Mouse (Mus musculus) ovary, postnatal 36 days (tissue): Measurements from ENCODE around the gene Prpf40b.

Experiments used
- DNase-seq: peaks from one replicate; pipeline ENCODE4 v3.0.0; 2022; ENCODE audit warnings: low spot score, mixed read lengths

The Prpf40b gene

DNA sequence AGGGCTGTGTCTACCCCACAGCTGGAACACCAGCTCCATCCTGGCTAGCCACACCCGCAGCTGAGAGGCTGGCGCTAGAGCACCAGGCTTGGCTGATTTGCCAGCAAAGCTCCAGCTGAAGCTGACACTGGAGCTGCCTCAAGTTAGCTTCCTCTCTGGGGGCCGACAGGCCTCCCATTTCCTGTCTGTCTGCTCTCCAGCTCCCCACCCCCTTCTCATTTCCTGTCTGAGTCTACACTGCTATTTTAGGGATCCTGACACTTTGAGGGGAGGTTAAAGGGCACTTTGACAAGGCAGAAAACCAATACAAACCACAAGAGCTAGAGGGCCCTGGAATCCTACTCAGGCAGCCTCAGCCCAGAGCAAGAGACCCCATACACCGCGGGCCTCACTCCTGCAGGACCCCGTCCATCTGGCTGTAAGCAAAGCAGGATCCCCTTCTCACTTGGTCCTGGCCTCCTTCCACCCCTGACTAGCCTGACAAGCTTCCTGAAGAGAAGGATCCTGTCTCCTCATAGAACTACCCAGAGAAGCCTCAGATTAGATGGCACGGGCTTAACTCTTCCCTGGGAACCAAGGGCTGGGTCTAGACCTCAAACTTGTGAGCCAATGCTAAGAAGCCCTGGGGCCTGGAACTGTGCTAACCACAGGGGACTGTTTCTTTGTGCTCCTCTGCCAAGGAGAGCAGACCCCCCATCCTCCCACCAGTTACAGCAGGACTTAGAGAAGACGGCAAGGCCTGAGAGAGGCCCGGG is 38.2 kb downstream of the Prpf40b start:
- DNase-seq, result peak; percentile 32

DNA sequence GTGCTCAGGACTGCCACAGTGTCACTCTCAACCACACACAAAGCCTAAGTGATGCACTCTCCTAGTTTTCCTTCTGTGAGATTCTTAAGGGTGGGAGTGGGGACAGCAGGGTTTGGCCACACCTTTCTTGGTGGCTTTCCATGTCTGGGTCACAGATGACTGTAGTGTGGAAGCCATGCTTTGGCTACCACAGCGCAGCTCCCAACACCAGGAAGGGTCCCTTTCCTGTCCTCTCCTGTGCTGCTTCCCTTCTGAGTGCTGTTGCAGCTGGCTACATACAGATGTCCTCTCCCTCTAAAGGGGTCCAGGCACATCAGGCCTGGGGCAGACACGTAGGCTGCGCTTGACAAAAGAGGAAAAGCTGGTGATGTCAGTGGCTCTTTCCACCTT is 38.8 kb downstream of the Prpf40b start:
- DNase-seq, result no peak

DNA sequence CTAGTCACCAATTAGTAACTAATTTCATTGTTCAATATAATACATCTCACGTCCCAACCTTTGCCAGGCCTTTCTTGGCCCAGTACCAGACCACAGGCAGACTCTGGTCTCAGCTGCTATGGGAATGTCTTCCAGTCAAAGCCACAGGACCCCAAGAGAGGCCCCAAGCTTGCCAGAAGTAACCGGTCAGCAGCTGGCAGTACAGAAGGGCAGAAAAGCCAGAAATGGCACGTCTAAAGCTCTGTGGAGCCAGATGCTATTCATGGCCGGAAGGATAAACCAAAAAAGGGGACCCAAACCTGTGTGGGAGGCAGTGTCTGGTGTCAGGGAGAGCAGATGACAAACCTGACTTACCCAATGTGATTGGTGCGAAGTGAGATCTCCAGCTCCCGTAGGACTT is 39.6 kb downstream of the Prpf40b start:
- no peak for DNase-seq

DNA sequence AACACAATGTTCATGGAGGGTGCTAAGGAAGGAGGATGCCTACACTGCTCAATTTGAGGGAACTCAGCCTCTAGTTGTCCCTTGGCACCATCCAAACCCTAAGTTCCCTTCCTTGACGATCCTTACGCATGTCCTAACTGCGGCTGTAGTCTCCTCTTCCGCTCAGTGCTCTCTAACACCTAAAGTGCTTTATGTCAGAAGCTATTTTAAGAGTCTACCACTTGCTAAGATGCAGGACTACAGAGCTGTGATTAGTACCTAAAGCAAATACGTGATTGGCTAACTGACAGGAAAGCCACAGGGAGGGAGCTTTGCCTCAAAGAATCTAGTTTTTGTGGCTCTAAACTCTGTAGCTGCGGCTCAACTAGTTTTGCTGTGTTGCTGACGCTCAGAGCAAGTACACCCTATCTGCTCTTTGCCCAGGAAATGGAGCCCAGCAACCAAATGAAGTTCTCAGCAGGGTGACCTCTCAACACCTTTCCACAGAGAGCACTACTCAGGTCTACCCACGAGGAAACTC is 41.0 kb downstream of the Prpf40b start:
- DNase-seq, result no peak

DNA sequence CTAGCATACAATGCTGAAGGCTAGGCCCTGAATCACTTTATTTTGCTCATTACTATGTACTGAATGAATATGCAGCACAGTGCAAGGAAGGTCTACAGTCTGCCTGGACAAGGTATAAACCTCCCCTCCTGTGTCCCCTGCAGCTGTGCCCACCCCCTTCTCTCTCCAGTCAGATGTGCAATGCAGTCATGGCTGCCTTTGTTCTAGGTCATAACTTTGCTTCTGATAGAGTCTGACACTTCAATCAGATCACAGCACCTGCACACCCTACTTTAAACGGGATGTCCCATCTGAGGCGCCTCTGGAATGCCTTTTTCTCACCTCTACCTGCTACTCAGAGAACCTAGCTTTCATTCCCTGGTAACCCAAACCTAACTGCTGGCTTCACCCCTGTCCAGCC is 44.0 kb downstream of the Prpf40b start:
- no peak for DNase-seq

DNA sequence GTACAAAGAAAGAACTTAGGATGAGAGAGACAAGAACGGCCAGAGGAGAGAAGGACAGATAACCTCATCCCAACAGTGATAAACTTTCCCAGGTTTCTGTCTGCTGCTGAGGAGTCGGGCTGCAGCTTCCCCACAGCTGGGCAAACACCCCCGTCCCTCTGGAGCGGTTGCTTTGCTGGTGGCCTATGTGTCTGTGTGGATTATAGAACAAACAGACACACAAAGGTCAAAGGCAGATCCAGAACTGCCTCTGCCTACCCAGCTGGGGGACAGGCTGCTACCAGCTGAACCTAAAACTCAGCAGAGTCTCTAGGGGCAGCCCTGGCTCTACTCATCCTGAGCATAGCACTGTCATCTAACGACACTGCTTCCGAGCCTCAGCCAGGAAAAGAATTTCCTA is 44.8 kb downstream of the Prpf40b start:
- DNase-seq, result no peak

DNA sequence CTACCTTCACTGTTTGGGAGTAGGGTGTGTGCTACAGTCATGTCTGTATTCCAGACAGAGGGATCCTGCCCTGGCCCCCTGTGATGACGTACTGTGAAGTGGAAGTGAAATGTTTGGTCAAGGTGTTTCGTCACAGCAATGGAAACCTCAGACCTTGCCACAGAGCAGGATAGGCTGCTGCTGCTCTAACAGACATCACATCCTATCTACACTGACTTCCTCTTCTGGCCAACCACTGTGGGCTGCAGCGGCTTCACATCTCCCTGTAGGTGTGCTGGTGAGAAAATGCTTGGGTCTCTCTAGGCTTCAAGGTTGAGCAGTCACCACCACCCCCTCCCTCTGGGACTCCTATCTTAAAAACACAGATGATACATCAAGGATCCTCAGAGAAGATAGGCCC is 46.2 kb downstream of the Prpf40b start:
- no peak for DNase-seq

DNA sequence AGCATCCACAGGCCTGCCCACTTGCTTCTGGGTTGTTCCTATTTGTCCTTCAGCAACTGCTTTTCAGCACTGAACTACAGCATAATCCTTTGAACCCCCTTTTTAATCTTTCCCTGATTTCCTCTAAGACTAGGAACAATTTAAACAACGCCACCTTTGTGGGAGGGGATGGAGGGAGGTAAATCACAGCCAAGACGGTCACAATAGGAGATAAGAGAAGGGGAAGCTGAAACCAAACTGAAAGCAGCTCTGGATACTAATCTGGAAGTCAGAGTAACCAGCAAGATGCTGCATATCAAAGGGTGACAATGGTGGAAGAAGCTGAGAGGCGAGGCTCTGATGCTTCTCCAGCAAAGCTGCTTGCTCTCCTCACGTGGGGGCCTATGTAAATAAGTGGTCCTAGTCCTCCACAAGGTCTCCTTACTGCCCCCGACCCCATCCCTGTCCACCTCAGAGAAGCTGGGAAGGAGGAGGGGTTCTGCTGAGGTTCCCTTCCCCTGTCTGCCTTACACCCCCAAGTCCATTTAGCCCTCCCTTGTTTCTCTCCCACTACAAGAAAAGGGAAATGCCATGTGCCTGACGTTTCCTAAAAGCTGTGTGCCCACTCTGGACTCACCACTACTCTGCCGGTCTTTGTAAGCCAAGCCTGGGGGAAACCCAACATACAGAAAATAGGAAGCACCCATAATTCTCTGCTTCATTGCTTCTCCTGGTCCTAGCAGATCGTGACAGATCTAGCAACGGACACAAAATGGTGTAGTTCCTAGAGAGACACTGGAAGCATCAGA is 47.5 kb downstream of the Prpf40b start:
- no peak for DNase-seq

DNA sequence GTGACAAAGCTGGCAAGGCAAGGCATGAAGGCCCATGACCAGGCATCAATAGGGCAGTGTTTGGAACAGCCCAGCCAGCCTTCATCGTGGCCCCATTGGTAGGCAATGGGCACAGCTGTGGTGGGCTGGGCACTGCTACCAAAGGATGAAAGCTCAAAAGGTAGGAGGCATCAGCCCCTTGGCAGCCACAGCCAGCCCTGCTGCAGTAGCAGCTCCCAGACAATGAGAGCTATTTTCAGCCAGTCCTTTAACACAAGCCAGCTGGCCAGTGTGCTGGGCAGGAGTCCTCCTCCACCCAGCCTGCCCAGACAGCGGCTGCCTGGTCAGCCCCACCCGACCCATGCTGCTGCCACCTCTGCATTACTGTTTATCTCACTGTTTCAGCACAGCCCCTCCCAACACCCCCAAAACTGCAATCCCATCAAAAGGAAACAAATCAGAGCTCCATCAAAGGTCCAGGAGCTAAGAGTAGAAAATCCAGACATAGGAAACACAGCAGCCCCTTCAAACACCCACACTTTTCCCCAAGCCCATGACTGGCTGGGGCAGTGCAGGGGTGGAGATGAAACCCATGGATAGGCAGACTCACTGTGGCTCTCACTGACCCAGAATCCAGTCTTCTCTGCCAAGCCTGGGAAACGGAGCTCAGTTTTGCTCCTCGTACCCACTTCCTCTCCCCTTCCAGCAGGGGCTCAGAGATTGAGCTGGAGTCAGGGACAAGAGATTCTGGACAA is 48.7 kb downstream of the Prpf40b start:
- DNase-seq, result peak; percentile 25

DNA sequence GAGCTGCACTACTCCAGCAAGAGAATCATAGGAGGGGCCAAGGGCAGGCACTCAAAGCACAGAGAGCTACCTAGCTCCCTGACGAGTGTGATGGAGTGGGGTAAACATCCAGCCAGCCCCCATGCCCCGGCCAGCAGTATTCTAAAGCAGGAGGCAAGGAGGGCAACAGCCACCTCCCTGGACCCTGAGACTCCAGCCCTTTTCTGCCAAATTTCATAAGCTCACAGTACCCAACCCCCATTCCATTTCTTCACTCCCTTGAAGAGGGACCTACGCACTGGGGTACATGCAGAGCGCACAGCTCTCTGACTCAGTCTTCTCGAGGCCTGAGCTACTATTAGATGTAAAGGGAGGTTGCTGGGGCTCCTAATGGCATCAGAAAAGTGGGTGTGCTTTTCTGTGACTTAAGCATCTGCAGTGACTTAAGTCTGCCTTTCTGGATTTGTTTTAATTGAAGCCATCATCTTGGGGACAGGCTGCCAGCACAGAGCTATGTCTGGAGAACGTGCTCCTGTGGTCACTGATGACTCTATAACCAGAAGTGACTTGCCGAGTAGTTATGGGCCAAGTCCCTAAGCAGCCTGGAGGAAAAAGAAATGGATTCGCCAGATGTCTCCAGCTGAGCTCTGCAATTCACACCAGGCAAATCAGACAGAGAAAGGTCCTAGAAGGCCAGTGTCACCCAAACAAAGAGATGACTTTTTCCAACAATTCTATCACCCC is 49.4 kb downstream of the Prpf40b start:
- no peak for DNase-seq

DNA sequence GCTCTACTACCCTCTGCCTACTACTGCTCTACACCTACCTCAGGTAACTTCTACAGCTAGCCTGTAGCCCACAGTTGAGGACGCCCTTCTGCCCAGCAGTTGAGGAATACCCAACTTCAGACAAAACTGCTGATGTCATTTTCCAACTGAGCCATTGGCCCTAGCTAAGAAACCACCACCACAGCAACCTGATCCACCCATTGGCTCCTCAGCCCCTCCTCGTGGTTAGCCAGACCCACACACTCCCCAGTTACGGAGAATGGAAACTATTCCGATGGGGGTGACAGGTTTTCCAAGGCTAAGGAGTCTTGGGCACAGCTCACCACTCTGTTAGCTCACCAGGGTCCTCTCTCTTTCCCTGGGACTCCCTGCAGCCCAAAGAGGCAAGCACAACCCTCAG is 50.1 kb downstream of the Prpf40b start:
- DNase-seq, result no peak

DNA sequence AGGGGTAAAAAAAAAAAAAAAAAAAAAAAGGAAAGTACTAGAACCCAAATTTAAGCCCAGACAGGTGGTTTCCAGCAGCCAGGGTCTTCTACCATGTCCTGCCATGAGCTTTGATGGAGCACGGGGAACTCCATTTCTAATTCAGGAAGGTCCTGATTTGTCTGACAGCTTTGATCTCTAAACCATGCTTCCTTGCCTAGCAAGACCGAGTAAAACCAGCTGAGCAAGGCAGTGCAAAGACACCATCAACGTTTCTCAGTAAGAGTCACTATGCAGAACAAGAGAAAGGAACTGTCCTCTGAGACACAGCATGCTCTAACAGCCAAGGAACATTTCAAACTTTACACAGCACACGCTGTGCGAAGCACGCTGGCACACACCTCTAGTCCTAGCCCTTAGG is 56.7 kb downstream of the Prpf40b start:
- no peak for DNase-seq

DNA sequence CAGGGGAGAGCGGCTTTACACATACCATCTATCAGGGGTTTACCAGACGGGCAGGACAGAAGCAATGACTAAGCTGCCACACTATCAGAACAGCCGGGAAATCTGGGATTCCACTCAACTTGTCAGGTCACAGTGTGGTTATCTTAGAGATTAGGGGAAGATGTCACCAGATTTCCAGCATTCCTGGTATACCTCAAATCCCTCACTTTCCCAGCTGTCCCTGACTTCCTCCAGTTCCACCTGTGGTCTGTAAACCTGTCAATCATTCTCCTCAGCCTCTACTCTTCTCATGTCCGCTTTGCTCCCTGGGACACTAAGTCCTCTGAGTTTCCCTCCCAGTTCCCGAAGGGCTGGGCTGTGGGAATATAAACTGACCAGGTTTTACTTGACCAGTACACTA is 57.4 kb downstream of the Prpf40b start:
- no peak for DNase-seq

DNA sequence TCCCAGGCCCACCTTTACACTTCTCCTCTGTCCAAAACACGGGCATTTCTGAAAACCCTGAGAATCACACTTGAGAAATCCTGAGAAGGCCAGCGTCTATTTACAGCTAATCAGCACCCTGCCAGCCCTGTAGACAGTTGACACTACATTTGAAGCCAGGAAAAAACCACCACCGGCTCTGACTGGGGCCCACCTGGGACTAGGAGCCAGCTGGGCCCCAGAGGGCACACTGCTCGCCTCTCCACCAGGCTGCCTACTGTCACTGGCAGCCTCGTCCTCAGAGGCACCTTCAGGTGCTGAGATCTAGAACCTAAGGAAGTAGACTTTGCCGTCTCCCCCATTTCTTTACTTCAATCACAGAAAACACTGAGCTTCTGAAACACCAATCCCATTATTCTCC is 60.8 kb downstream of the Prpf40b start:
- no peak for DNase-seq

DNA sequence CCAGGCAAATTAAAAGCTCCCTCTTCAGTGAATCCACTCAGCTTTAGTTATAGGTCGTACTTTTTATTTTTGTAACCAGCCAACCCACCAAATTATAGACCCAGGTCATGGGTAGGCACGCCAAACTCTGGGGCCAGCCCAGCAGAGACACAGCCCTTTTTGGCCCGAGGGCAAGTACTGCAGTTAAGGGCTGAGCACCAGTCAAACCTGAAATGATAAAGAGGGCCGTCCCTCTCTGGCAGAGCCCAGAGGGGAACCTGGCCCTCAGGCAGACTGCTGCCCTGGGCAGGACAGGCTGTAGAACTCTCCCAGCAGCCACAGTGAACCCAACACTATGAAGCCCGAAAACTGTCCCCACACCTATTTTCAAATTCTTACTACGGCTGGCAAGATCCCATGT is 61.6 kb downstream of the Prpf40b start:
- no peak for DNase-seq

DNA sequence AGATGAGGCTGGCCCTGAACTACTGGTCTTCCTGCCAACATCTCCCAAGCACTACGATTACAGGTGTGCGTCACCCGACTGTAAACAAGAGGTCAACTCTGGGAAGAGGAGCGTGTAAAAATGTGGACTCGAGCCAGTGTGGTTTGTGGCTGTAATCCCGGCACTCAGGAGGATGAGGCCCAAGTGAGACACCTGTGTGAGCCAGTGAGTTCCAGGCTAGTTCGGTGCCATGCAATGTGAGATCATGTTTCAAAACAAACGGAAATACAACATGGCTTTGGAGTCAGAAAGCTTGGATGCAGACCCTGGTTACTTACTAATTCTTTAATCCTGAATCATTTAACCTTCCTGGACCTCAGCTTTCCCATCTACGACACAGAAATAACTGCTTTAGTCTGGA is 64.1 kb downstream of the Prpf40b start:
- no peak for DNase-seq

DNA sequence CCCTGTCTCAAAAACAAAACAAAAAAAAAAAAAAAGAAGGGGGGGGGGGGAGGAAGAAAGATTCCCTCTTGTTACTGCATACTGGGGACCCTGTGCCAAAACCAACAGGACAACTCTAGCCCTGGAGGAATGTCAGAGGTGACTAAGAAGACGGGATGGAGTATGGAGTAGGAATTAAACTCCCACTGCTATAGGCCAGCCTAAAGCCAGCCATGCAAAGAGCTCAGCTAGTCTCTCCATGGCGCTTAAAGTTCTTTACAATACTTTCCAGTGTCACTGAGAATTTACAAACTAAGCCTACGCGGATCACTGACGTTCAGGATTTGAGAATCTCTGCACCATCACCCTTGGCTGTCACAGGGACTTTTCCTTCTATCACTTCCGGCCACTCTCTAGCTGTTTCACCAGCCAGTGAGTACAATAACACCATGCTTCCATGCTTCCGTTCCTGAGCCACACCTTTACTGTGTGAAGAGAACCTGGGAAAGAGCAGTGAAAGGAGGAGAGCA is 69.2 kb downstream of the Prpf40b start:
- DNase-seq, result no peak

DNA sequence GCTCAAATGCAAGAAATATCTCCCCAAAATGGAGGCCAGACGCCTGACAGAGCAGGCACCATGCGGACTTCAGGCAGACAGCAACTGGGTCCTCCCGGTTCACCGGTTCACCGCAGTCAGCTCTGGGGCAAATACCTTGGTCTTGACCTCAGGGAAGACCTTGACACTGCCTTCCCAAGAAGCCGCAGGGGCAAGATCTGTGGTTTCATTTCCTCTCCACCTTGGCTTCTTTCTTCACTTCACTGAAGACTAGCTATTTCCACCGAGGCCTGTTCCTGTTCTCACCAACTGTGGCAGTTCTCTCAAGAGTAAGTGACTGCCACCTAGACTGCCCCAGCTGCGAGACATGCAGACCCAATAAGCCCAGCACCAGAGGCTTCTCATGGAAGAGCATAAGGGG is 70.0 kb downstream of the Prpf40b start:
- DNase-seq, result no peak
